Mouse (Mus musculus): ENCODE measurements around the gene Pttg1. TPM values are rescaled to one million over a fixed set of nuclear protein-coding genes. Genes with fewer than 3 reads are reported as not detected.

Gene Pttg1
- polyA plus RNA-seq, 2 experiments = 66.8 to 86.5 TPM

GRCm38 (mm10) chr11:43399297-43399696, 26.8 kb downstream of the Pttg1 start:
- TF ChIP-seq POLR2A (IDR thresholded peaks at IDR 0.05; ENCODE audit: borderline replicate concordance, extremely low read depth, insufficient read depth, insufficient read length) = no peak
- Histone ChIP-seq H3K27ac (replicated peaks; ENCODE audit: low read depth, low read length) (no peak overlapping the region), H3K9ac (ENCODE audit: low read depth, low read length, severe bottlenecking) (no peak overlapping the region), H3K36me3 (ENCODE audit: control insufficient read depth, insufficient read depth, low read length) (no peaks in the 10 kb centered on the region), H3K9me3 (ENCODE audit: control insufficient read depth, low read length) (0 out of 2 replicates have a peak, but pooled peaks cover under 1% of the 10 kb centered on the region), H3K4me3 (replicated peaks; ENCODE audit: low read length) (no peak overlapping the region), H3K4me1 (ENCODE audit: control insufficient read depth, insufficient read depth, low read length) (no peaks in the 10 kb centered on the region), H3K27me3 (ENCODE audit: control insufficient read depth, insufficient read depth, low read length) (no peaks in the 10 kb centered on the region), H3K4me2 (replicated peaks; ENCODE audit: low read depth, low read length, severe bottlenecking) (no peak overlapping the region)
- DNase-seq (ENCODE audit: low spot score) (no peak), ATAC-seq (ENCODE audit: low FRiP score, low read depth) (no peak)
- WGBS = 52% methylated on average over 4 of the region's 4 CpGs

GRCm38 (mm10) chr11:43396672-43397071, 29.4 kb downstream of the Pttg1 start:
- Histone ChIP-seq H3K9me3 (ENCODE audit: control insufficient read depth, low read length) (no peaks in the 10 kb centered on the region), H3K4me3 (replicated peaks; ENCODE audit: low read length) (no peak overlapping the region), H3K27ac (replicated peaks; ENCODE audit: low read depth, low read length) (no peak overlapping the region), H3K27me3 (ENCODE audit: control insufficient read depth, insufficient read depth, low read length) (no peaks in the 10 kb centered on the region), H3K36me3 (ENCODE audit: control insufficient read depth, insufficient read depth, low read length) (no peaks in the 10 kb centered on the region), H3K4me1 (ENCODE audit: control insufficient read depth, insufficient read depth, low read length) (no peaks in the 10 kb centered on the region), H3K9ac (ENCODE audit: low read depth, low read length, severe bottlenecking) (no peak overlapping the region), H3K4me2 (replicated peaks; ENCODE audit: low read depth, low read length, severe bottlenecking) (no peak overlapping the region)
- DNase-seq (ENCODE audit: low spot score) (no peak), ATAC-seq (ENCODE audit: low FRiP score, low read depth) (no peak)
- no peak for TF ChIP-seq POLR2A (IDR thresholded peaks at IDR 0.05; ENCODE audit: borderline replicate concordance, extremely low read depth, insufficient read depth, insufficient read length)
- 80% methylated on average over 7 of the region's 7 CpGs for WGBS

GRCm38 (mm10) chr11:43396246-43396645, 29.8 kb downstream of the Pttg1 start:
- no peak overlapping the region for H3K9ac ChIP-seq (ENCODE audit: low read depth, low read length, severe bottlenecking)
- H3K36me3 ChIP-seq (ENCODE audit: control insufficient read depth, insufficient read depth, low read length) = no peaks in the 10 kb centered on the region
- no peaks in the 10 kb centered on the region for H3K4me1 ChIP-seq (ENCODE audit: control insufficient read depth, insufficient read depth, low read length)
- H3K4me2 ChIP-seq (replicated peaks; ENCODE audit: low read depth, low read length, severe bottlenecking) = no peak overlapping the region
- no peak for DNase-seq (ENCODE audit: low spot score)
- TF ChIP-seq POLR2A (IDR thresholded peaks at IDR 0.05; ENCODE audit: borderline replicate concordance, extremely low read depth, insufficient read depth, insufficient read length) = no peak
- no peaks in the 10 kb centered on the region for H3K9me3 ChIP-seq (ENCODE audit: control insufficient read depth, low read length)
- no peak overlapping the region for H3K27ac ChIP-seq (replicated peaks; ENCODE audit: low read depth, low read length)
- H3K27me3 ChIP-seq (ENCODE audit: control insufficient read depth, insufficient read depth, low read length) = no peaks in the 10 kb centered on the region
- WGBS = 88% methylated on average over 4 of the region's 4 CpGs
- H3K4me3 ChIP-seq (replicated peaks; ENCODE audit: low read length) = no peak overlapping the region
- ATAC-seq (ENCODE audit: low FRiP score, low read depth) = no peak

- H3K27me3 ChIP-seq (ENCODE audit: control insufficient read depth, insufficient read depth, low read length) = no peaks in the 10 kb centered on the region
- WGBS = 77% methylated on average over 14 of the region's 14 CpGs
- no peak overlapping the region for H3K9ac ChIP-seq (ENCODE audit: low read depth, low read length, severe bottlenecking)
- TF ChIP-seq POLR2A (IDR thresholded peaks at IDR 0.05; ENCODE audit: borderline replicate concordance, extremely low read depth, insufficient read depth, insufficient read length) = no peak
- H3K27ac ChIP-seq (replicated peaks; ENCODE audit: low read depth, low read length) = no peak overlapping the region
- H3K4me2 ChIP-seq (replicated peaks; ENCODE audit: low read depth, low read length, severe bottlenecking) = no peak overlapping the region
- ATAC-seq (ENCODE audit: low FRiP score, low read depth) = no peak
- H3K4me1 ChIP-seq (ENCODE audit: control insufficient read depth, insufficient read depth, low read length) = no peaks in the 10 kb centered on the region
- no peak overlapping the region for H3K4me3 ChIP-seq (replicated peaks; ENCODE audit: low read length)
- H3K9me3 ChIP-seq (ENCODE audit: control insufficient read depth, low read length) = no peaks in the 10 kb centered on the region
- DNase-seq (ENCODE audit: low spot score) = no peak
- H3K36me3 ChIP-seq (ENCODE audit: control insufficient read depth, insufficient read depth, low read length) = no peaks in the 10 kb centered on the region
These were observed 30.7 kb downstream of the Pttg1 start for GRCm38 (mm10) chr11:43395073-43395948.

- no peak overlapping the region for H3K9ac ChIP-seq (ENCODE audit: low read depth, low read length, severe bottlenecking)
- no peak overlapping the region for H3K4me3 ChIP-seq (replicated peaks; ENCODE audit: low read length)
- no peaks in the 10 kb centered on the region for H3K9me3 ChIP-seq (ENCODE audit: control insufficient read depth, low read length)
- no peaks in the 10 kb centered on the region for H3K36me3 ChIP-seq (ENCODE audit: control insufficient read depth, insufficient read depth, low read length)
- no peaks in the 10 kb centered on the region for H3K27me3 ChIP-seq (ENCODE audit: control insufficient read depth, insufficient read depth, low read length)
- ATAC-seq (ENCODE audit: low FRiP score, low read depth) = no peak
- H3K27ac ChIP-seq (replicated peaks; ENCODE audit: low read depth, low read length) = no peak overlapping the region
- 77% methylated on average over 4 of the region's 4 CpGs for WGBS
- TF ChIP-seq POLR2A (IDR thresholded peaks at IDR 0.05; ENCODE audit: borderline replicate concordance, extremely low read depth, insufficient read depth, insufficient read length) = no peak
- H3K4me2 ChIP-seq (replicated peaks; ENCODE audit: low read depth, low read length, severe bottlenecking) = no peak overlapping the region
- H3K4me1 ChIP-seq (ENCODE audit: control insufficient read depth, insufficient read depth, low read length) = no peaks in the 10 kb centered on the region
- no peak for DNase-seq (ENCODE audit: low spot score)
These were observed 32.7 kb downstream of the Pttg1 start for GRCm38 (mm10) chr11:43393325-43393724.

All from limb, embryonic 14.5 days (tissue).